Mouse (Mus musculus) lung, adult 10 weeks (tissue): ENCODE results near the gene Vmn2r65. TPM values are rescaled to one million over a fixed set of nuclear protein-coding genes. Genes with fewer than 3 reads are reported as not detected.

Experiments
- polyA plus RNA-seq: library from polyadenylated mRNA; stranded (reverse); fragments of 350-450 nt; fragmentation: Illumina TruSeq; extraction: RNeasy Lipid Tissue Mini Kit (QIAGEN cat#74804); gene quantifications from one replicate; pipeline ENCODE4 v1.2.3, GENCODE M21; 2014; ENCODE audit warnings: low read depth, low replicate concordance; ENCODE audit not compliant: insufficient read depth

The Vmn2r65 gene
- not detected for polyA plus RNA-seq

GRCm38 (mm10) chr7:84964015-84964414 is at the start of gene Vmn2r65:
Vmn2r65 (minus strand) TSS chr7:84964115.

GRCm38 (mm10) chr7:85012168-85012567 is 48.3 kb upstream of the Vmn2r65 start, which contains the start of gene Vmn2r66:
Vmn2r66 (minus strand) TSS chr7:85012268.

Other genes starting within 250 kb of the Vmn2r65 start
- gene Olfr291, start 110.6 kb downstream of the Vmn2r65 start, polyA plus RNA-seq = not detected
- gene Vmn2r66, start 48.2 kb upstream of the Vmn2r65 start, polyA plus RNA-seq = not detected
- not detected for gene Vmn2r67, start 191.9 kb upstream of the Vmn2r65 start, polyA plus RNA-seq